Mouse (Mus musculus) E14TG2a.4 (cell line): ENCODE measurements around the gene Fbxl16.

ENCODE experiments used
- CTCF ChIP-seq: conservative IDR thresholded peaks from 2 replicates; pipeline ENCODE4 v1.5.1; 2014; ENCODE audit warnings: low read length
- NANOG ChIP-seq: IDR thresholded peaks from 2 replicates; pipeline ENCODE4 v1.6.1; 2014; ENCODE audit warnings: borderline replicate concordance, low read length, mixed read lengths
- POU5F1 ChIP-seq: IDR thresholded peaks from 2 replicates; pipeline ENCODE4 v1.6.1; 2014; ENCODE audit warnings: low read length, borderline replicate concordance

DNA sequence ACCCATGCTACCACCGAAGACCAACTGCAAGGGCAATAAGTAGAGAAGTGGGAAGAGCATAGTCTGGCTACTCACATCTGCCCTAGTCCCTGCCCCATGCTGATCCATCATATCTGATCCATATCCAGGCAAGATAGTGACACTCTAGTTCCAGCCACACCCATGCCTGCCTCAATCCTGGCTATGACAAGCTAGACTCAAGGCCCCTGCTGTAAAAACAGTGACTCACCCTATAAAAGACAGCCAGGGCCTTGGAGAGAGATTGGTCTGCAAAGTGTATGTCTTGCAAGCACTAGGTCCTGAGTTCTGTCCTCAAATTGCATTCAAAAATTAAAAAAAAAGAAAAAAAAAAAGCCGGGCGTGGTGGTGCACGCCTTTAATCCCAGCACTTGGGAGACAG is 2.4 kb upstream of the Fbxl16 start:
- TF ChIP-seq CTCF (no peak), NANOG (no peak), POU5F1 (no peak)
